Mouse (Mus musculus): ENCODE measurements around the gene Aff1.

DNA sequence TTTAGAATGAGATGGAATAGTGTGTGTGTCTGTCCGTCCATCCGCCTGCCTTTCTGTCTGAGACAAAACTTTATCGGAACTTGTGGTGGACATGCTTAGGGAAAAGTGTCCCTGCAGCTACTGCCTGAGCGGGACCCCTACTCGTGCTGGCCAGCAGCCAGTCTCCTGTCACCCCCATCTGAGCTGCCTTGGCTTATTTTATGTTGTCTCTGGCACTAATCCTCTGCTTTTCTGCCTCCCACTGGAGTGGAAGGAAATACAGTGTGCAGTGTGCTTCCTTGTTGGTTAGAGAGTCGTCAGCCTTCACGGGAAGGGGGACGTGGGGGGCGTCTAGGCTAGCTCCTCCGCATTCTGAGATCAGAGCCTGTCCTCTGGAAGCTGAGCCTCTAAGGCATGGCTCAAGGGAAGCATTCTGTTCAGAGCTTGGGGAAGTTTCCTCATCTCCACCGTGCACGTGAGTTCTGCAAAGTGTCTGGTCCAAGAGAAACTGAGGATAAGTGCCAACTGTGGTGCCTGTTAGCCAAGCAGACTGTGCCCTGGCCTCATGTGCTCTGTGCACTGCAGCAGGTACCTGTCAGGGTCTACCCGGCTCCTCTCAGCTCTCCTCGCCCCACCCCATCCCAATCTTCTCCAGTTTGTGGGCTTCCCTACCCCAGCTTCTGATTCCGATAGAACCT, 143.4 kb downstream of the Aff1 start:
- TF ChIP-seq CTCF (IDR thresholded peaks at IDR 0.05; ENCODE audit: extremely low read depth, insufficient read depth, insufficient read length, insufficient replicate concordance) (no peak), POLR2A (IDR thresholded peaks at IDR 0.05; ENCODE audit: low read depth, low read length) (no peak)

Measured in spleen, adult 2 months (tissue).